Mouse (Mus musculus): ENCODE results near the gene 1700102P08Rik. TPM values are rescaled to one million over a fixed set of nuclear protein-coding genes. Genes with fewer than 3 reads are reported as not detected.

1700102P08Rik gene
- polyA plus RNA-seq, 2 experiments, result 0.96 to 1.0 TPM

GRCm38 (mm10) chr9:108394191-108394590 lies 1.6 kb downstream of the 1700102P08Rik start:
- DNase-seq (ENCODE audit: low spot score) (no peak), ATAC-seq (ENCODE audit: low FRiP score, low read depth) (no peak)
- H3K36me3 ChIP-seq (ENCODE audit: control insufficient read depth, insufficient read depth, low read length), result peaks cover 50% of the 10 kb centered on the region
- WGBS, result 92% methylated on average over 6 of the region's 6 CpGs
- no peak for TF ChIP-seq POLR2A (IDR thresholded peaks at IDR 0.05; ENCODE audit: borderline replicate concordance, extremely low read depth, insufficient read depth, insufficient read length)
- H3K4me3 ChIP-seq (replicated peaks; ENCODE audit: low read length), result no peak overlapping the region
- no peaks in the 10 kb centered on the region for H3K27me3 ChIP-seq (ENCODE audit: control insufficient read depth, insufficient read depth, low read length)
- no peak overlapping the region for H3K4me2 ChIP-seq (replicated peaks; ENCODE audit: low read depth, low read length, severe bottlenecking)
- no peaks in the 10 kb centered on the region for H3K4me1 ChIP-seq (ENCODE audit: control insufficient read depth, insufficient read depth, low read length)
- no peak overlapping the region for H3K9ac ChIP-seq (ENCODE audit: low read depth, low read length, severe bottlenecking)
- H3K27ac ChIP-seq (replicated peaks; ENCODE audit: low read depth, low read length), result no peak overlapping the region
- no peaks in the 10 kb centered on the region for H3K9me3 ChIP-seq (ENCODE audit: control insufficient read depth, low read length)

- H3K36me3 ChIP-seq (ENCODE audit: control insufficient read depth, insufficient read depth, low read length), result peaks cover 43% of the 10 kb centered on the region
- H3K4me1 ChIP-seq (ENCODE audit: control insufficient read depth, insufficient read depth, low read length), result no peaks in the 10 kb centered on the region
- ATAC-seq (ENCODE audit: low FRiP score, low read depth) (no peak), DNase-seq (ENCODE audit: low spot score) (no peak)
- H3K9ac ChIP-seq (ENCODE audit: low read depth, low read length, severe bottlenecking), result no peak overlapping the region
- H3K4me3 ChIP-seq (replicated peaks; ENCODE audit: low read length), result no peak overlapping the region
- H3K27me3 ChIP-seq (ENCODE audit: control insufficient read depth, insufficient read depth, low read length), result no peaks in the 10 kb centered on the region
- H3K27ac ChIP-seq (replicated peaks; ENCODE audit: low read depth, low read length), result no peak overlapping the region
- no peak for TF ChIP-seq POLR2A (IDR thresholded peaks at IDR 0.05; ENCODE audit: borderline replicate concordance, extremely low read depth, insufficient read depth, insufficient read length)
- 84% methylated on average over 1 of the region's 1 CpGs for WGBS
- no peak overlapping the region for H3K4me2 ChIP-seq (replicated peaks; ENCODE audit: low read depth, low read length, severe bottlenecking)
- H3K9me3 ChIP-seq (ENCODE audit: control insufficient read depth, low read length), result no peaks in the 10 kb centered on the region
These were observed 2.8 kb downstream of the 1700102P08Rik start for GRCm38 (mm10) chr9:108395427-108395826.

GRCm38 (mm10) chr9:108398324-108398723 lies 5.7 kb downstream of the 1700102P08Rik start:
- Histone ChIP-seq H3K4me1 (ENCODE audit: control insufficient read depth, insufficient read depth, low read length) (no peaks in the 10 kb centered on the region), H3K27ac (replicated peaks; ENCODE audit: low read depth, low read length) (no peak overlapping the region), H3K9me3 (ENCODE audit: control insufficient read depth, low read length) (no peaks in the 10 kb centered on the region), H3K36me3 (ENCODE audit: control insufficient read depth, insufficient read depth, low read length) (peaks cover 15% of the 10 kb centered on the region), H3K9ac (ENCODE audit: low read depth, low read length, severe bottlenecking) (no peak overlapping the region), H3K27me3 (ENCODE audit: control insufficient read depth, insufficient read depth, low read length) (no peaks in the 10 kb centered on the region), H3K4me3 (replicated peaks; ENCODE audit: low read length) (no peak overlapping the region), H3K4me2 (replicated peaks; ENCODE audit: low read depth, low read length, severe bottlenecking) (no peak overlapping the region)
- ATAC-seq (ENCODE audit: low FRiP score, low read depth) (no peak), DNase-seq (ENCODE audit: low spot score) (no peak)
- 91% methylated on average over 3 of the region's 3 CpGs for WGBS
- TF ChIP-seq POLR2A (IDR thresholded peaks at IDR 0.05; ENCODE audit: borderline replicate concordance, extremely low read depth, insufficient read depth, insufficient read length), result no peak

GRCm38 (mm10) chr9:108401186-108401960 lies 8.8 kb downstream of the 1700102P08Rik start:
- 0 out of 2 replicates have a peak, but pooled peaks cover 4% of the 10 kb centered on the region for H3K36me3 ChIP-seq (ENCODE audit: control insufficient read depth, insufficient read depth, low read length)
- H3K4me3 ChIP-seq (replicated peaks; ENCODE audit: low read length), result no peak overlapping the region
- no peak overlapping the region for H3K9ac ChIP-seq (ENCODE audit: low read depth, low read length, severe bottlenecking)
- H3K27me3 ChIP-seq (ENCODE audit: control insufficient read depth, insufficient read depth, low read length), result no peaks in the 10 kb centered on the region
- no peak overlapping the region for H3K4me2 ChIP-seq (replicated peaks; ENCODE audit: low read depth, low read length, severe bottlenecking)
- ATAC-seq (ENCODE audit: low FRiP score, low read depth) (no peak), DNase-seq (ENCODE audit: low spot score) (no peak)
- no peaks in the 10 kb centered on the region for H3K9me3 ChIP-seq (ENCODE audit: control insufficient read depth, low read length)
- TF ChIP-seq POLR2A (IDR thresholded peaks at IDR 0.05; ENCODE audit: borderline replicate concordance, extremely low read depth, insufficient read depth, insufficient read length), result no peak
- no peak overlapping the region for H3K27ac ChIP-seq (replicated peaks; ENCODE audit: low read depth, low read length)
- WGBS, result 72% methylated on average over 7 of the region's 7 CpGs
- no peaks in the 10 kb centered on the region for H3K4me1 ChIP-seq (ENCODE audit: control insufficient read depth, insufficient read depth, low read length)

GRCm38 (mm10) chr9:108403081-108403480 lies 10.5 kb downstream of the 1700102P08Rik start:
- Histone ChIP-seq H3K36me3 (ENCODE audit: control insufficient read depth, insufficient read depth, low read length) (no peaks in the 10 kb centered on the region), H3K4me3 (replicated peaks; ENCODE audit: low read length) (no peak overlapping the region), H3K9ac (ENCODE audit: low read depth, low read length, severe bottlenecking) (no peak overlapping the region), H3K4me2 (replicated peaks; ENCODE audit: low read depth, low read length, severe bottlenecking) (no peak overlapping the region), H3K27me3 (ENCODE audit: control insufficient read depth, insufficient read depth, low read length) (no peaks in the 10 kb centered on the region), H3K4me1 (ENCODE audit: control insufficient read depth, insufficient read depth, low read length) (no peaks in the 10 kb centered on the region), H3K27ac (replicated peaks; ENCODE audit: low read depth, low read length) (no peak overlapping the region), H3K9me3 (ENCODE audit: control insufficient read depth, low read length) (no peaks in the 10 kb centered on the region)
- DNase-seq (ENCODE audit: low spot score) (no peak), ATAC-seq (ENCODE audit: low FRiP score, low read depth) (no peak)
- 85% methylated on average over 4 of the region's 4 CpGs for WGBS
- no peak for TF ChIP-seq POLR2A (IDR thresholded peaks at IDR 0.05; ENCODE audit: borderline replicate concordance, extremely low read depth, insufficient read depth, insufficient read length)
